ENCODE assay signal across 11 mouse cellular contexts in the genomic region with DNA sequence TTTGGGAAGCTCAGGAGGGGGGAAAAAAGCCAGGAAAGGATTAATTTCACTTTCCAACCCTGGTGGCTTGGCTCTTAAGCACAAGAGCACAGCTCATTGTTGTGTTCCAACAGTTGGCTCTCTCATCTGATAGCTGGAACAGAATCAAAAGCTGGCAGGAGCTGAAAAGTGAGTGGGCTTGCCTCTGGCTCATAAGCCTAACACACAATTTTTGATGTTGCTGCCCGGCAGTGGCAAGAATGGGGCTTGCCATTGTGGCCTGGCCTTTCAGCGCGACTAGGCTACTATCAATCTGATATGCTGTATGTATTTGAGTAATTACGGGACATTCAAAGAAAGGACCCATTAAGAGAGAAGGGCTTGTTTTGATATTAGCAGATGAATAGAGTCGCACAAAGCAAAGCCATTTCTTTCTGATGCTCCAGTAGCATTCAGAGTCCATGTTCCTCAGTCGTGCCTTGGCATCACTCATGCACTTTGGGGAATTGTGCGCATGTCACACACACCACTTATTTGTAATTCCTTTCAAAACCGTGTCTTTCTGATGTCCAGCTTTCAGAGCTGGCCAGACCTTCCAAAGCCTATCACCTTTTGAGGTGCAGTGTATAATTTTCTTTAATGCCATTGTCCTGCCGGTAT.
DNase-seq lines count a peak whose midpoint lies in the region; ATAC-seq and TF ChIP-seq lines count a peak whose summit lies in the region.
"Had no signal": no experiment of that assay in that cellular context is flagged by ENCODE, and none has a peak within 500 bp of the region (broad histone marks: within the 10 kb centered on the region; RNA-seq: fewer than 3 reads in every experiment).

No protein-coding gene starts in this region.

- no peaks in the 10 kb centered on the region for H3K9me3 ChIP-seq in forebrain, embryonic 13.5 days (replicated peaks)
- H3K9me3 ChIP-seq in forebrain, embryonic 10.5 days: no peaks in the 10 kb centered on the region
- no peaks in the 10 kb centered on the region for H3K9me3 ChIP-seq in liver, postnatal 0 days (ENCODE audit: low read length)
- H3K9me3 ChIP-seq: liver, embryonic 13.5 days had no signal

- H3K9ac ChIP-seq in forebrain, embryonic 13.5 days: no peak overlapping the region
- no peak overlapping the region for H3K9ac ChIP-seq in liver, postnatal 0 days (replicated peaks)
- H3K9ac ChIP-seq: liver, embryonic 13.5 days had no signal

- peaks cover 12% of the 10 kb centered on the region for H3K4me1 ChIP-seq in forebrain, embryonic 13.5 days
- no peaks in the 10 kb centered on the region for H3K4me1 ChIP-seq in forebrain, embryonic 10.5 days
- H3K4me1 ChIP-seq in liver, postnatal 0 days (ENCODE audit: insufficient read depth): no peaks in the 10 kb centered on the region
- H3K4me1 ChIP-seq: liver, embryonic 13.5 days had no signal

- H3K4me3 ChIP-seq in forebrain, embryonic 13.5 days: no peak overlapping the region
- H3K4me3 ChIP-seq in forebrain, embryonic 10.5 days: no peak overlapping the region
- H3K4me3 ChIP-seq in liver, postnatal 0 days (ENCODE audit: low read depth, low read length): no peak overlapping the region
- H3K4me3 ChIP-seq: gastrocnemius, adult 2 months; liver, embryonic 13.5 days; myocyte had no signal

- DNase-seq in forebrain, embryonic 10.5 days (ENCODE audit: extremely low spot score, low spot score): no peak
- DNase-seq in brain, embryonic 14.5 days (ENCODE audit: low read depth): peak; percentile 94
- peak; percentile 34 to 70 for DNase-seq in frontal cortex, postnatal 36 days (ENCODE audit: low spot score in 2 of 2)
- peak; percentile 43 to 44 for DNase-seq in left cerebral cortex, postnatal 14 days (ENCODE audit: low spot score in 2 of 2)
- DNase-seq in heart, adult 18-20 months: no peak
- no peak for DNase-seq in liver, postnatal 0 days
- DNase-seq: gastrocnemius, adult 2 months; liver, embryonic 13.5 days had no signal

- no peak for TF ChIP-seq POLR2A in brain, embryonic 14.5 days (IDR thresholded peaks at IDR 0.05; ENCODE audit: borderline replicate concordance, extremely low read depth, insufficient read depth, insufficient read length, poor library complexity, severe bottlenecking)

- no peaks in the 10 kb centered on the region for H3K36me3 ChIP-seq in forebrain, embryonic 13.5 days (ENCODE audit: poor library complexity, severe bottlenecking)
- H3K36me3 ChIP-seq in forebrain, embryonic 10.5 days (replicated peaks): no peaks in the 10 kb centered on the region
- no peaks in the 10 kb centered on the region for H3K36me3 ChIP-seq in liver, postnatal 0 days (replicated peaks; ENCODE audit: insufficient read depth, low read length)
- H3K36me3 ChIP-seq: liver, embryonic 13.5 days had no signal

- 43% methylated on average over 9 of the region's 9 CpGs for WGBS in forebrain, embryonic 13.5 days
- WGBS in forebrain, embryonic 10.5 days: 87% methylated on average over 9 of the region's 9 CpGs
- WGBS in liver, postnatal 0 days (ENCODE audit: insufficient replicate concordance): 84% methylated on average over 9 of the region's 9 CpGs

- no peaks in the 10 kb centered on the region for H3K27me3 ChIP-seq in forebrain, embryonic 13.5 days
- H3K27me3 ChIP-seq in forebrain, embryonic 10.5 days (ENCODE audit: poor library complexity, severe bottlenecking): no peaks in the 10 kb centered on the region
- H3K27me3 ChIP-seq in liver, postnatal 0 days (ENCODE audit: insufficient read depth, low read length): no peaks in the 10 kb centered on the region
- H3K27me3 ChIP-seq: liver, embryonic 13.5 days had no signal

- peak; percentile 85 for ATAC-seq in forebrain, embryonic 13.5 days
- ATAC-seq in megakaryocyte progenitor cell, adult 5-6 weeks (replicated peaks; ENCODE audit: poor library complexity): no peak
- no peak for ATAC-seq in liver, postnatal 0 days

- intact Hi-C loops in left cerebral cortex, postnatal 14 days (cut with DNase I): no loop called here

- H3K4me2 ChIP-seq in forebrain, embryonic 13.5 days: no peak overlapping the region
- no peak overlapping the region for H3K4me2 ChIP-seq in liver, postnatal 0 days (ENCODE audit: low read depth, low read length)
- H3K4me2 ChIP-seq: liver, embryonic 13.5 days had no signal

- H3K27ac ChIP-seq in forebrain, embryonic 13.5 days: peak overlapping the region; percentile 35
- no peak overlapping the region for H3K27ac ChIP-seq in forebrain, embryonic 10.5 days
- H3K27ac ChIP-seq in liver, postnatal 0 days (ENCODE audit: low read depth): no peak overlapping the region
- H3K27ac ChIP-seq: gastrocnemius, adult 2 months; liver, embryonic 13.5 days had no signal

- TF ChIP-seq CTCF in brain, embryonic 14.5 days (IDR thresholded peaks at IDR 0.05; ENCODE audit: borderline replicate concordance, extremely low read depth, insufficient read depth, insufficient read length): no peak
- TF ChIP-seq CTCF in liver, postnatal 0 days (IDR thresholded peaks at IDR 0.05; ENCODE audit: low read depth): no peak

- TF ChIP-seq EP300 in liver, postnatal 0 days (IDR thresholded peaks at IDR 0.05; ENCODE audit: low read depth): no peak

Comparison
In these comparisons a context has a peak if more than half of its experiments do, and no peak if none do; other contexts are left out.
1. DNase-seq: peak in brain, embryonic 14.5 days (single experiment), frontal cortex, postnatal 36 days (2 of 2) and left cerebral cortex, postnatal 14 days (2 of 2); none in forebrain, embryonic 10.5 days (single experiment), heart, adult 18-20 months (0 of 2) and liver, postnatal 0 days (single experiment).